8 mouse cellular contexts compared by ENCODE assay signal in the genomic region with DNA sequence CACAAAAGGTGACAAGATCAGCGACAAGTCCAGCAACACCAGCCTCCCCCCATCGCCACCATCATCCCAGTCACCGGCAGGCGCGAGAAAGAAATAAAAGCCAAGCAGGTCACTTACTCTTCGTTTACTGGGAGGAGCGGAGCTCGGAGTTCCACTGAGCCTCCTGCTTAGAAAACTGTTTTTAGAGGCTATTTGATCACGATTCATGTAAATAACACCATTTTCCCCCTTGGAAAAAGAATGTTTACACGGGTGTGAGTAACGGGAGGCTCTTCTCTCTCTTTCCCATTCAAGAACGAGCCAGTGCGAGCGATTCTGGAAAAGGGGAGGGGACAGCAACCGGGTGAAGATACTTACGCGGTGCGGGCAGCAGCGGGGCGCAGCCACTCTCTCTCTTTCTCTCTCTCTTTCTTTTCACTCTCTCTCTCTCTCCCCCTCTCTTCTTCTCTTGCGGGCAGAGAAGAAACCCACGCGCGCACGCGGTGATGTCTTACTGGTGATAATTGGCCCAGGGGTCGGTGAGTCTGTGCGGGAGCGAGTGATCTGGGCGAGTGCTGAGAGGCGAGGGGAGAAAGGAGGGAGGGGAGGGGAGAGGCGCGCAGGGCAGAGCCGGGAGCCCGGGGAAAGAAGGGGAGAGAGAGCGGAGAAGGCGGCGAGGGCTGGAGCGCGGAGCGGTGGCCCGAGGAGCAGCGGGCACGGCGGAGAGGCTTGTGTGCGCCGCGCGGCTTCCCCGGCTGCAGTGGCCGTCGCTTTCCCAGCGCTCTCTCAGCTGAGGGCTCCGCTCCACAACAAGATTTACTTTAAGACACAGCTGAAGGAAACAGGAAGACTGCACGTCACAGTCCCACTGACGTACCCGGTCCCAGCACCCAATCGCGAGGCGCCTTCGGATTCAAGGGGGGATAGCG. TPM values are rescaled to one million over a fixed set of nuclear protein-coding genes. Genes with fewer than 3 reads are reported as not detected.
DNase-seq lines count a peak whose midpoint lies in the region; ATAC-seq and TF ChIP-seq lines count a peak whose summit lies in the region.

Gene Prox1, minus strand, starts transcription at position 804 of the 908 bp plus-strand sequence.

- no peaks in the 10 kb centered on the region for H3K36me3 ChIP-seq in megakaryocyte, embryonic 14.5 days (replicated peaks; ENCODE audit: low read length)

- H3K4me1 ChIP-seq in megakaryocyte, embryonic 14.5 days, result peaks cover 41% of the 10 kb centered on the region
- H3K4me1 ChIP-seq in cortical plate, adult 2 months (ENCODE audit: control insufficient read depth, insufficient read depth, low read length), result no peaks in the 10 kb centered on the region

- peaks cover 4% of the 10 kb centered on the region; the same call in 1 of the 2 replicates for H3K9me3 ChIP-seq in megakaryocyte, embryonic 14.5 days

- peak; percentile 51; the same call in 1 of the 2 replicates for TF ChIP-seq POLR2A in cortical plate, adult 2 months (IDR thresholded peaks at IDR 0.05; ENCODE audit: extremely low read depth, insufficient read depth, low read length)

- H3K4me3 ChIP-seq in megakaryocyte, embryonic 14.5 days (replicated peaks), result peak within 1 kb of the TSS; percentile 91
- peak within 1 kb of the TSS; percentile 50 for H3K4me3 ChIP-seq in cortical plate, adult 2 months (ENCODE audit: insufficient read depth, low read length)

- DNase-seq in gastrocnemius, postnatal 4 days (ENCODE audit: low spot score in 2 of 2), result peak in 1 of 2 experiments; percentile 61
- peak in 1 of 2 experiments; percentile 33 for DNase-seq in left cerebral cortex, adult 8-10 months (ENCODE audit: low spot score in 2 of 2)
- DNase-seq in lung, postnatal 25 days (ENCODE audit: low spot score), result peak; percentile 70
- DNase-seq in right cerebral cortex, postnatal 36 days (ENCODE audit: low spot score in 2 of 2), result peak; percentile 45 to 47

- peaks cover 84% of the 10 kb centered on the region for H3K27me3 ChIP-seq in megakaryocyte, embryonic 14.5 days (replicated peaks)

- TF ChIP-seq CTCF in cortical plate, adult 2 months (IDR thresholded peaks at IDR 0.05; ENCODE audit: extremely low read depth, insufficient read depth, low read length), result no peak

- ATAC-seq in megakaryocyte, adult 5-6 weeks (ENCODE audit: poor library complexity, severe bottlenecking), result no peak
- ATAC-seq in inflammation-experienced regulatory T-cells, adult 6 months, result peak; percentile 66

- H3K27ac ChIP-seq in cortical plate, adult 2 months (ENCODE audit: insufficient read depth, low read length), result peak within 1 kb of the TSS; percentile 79; the same call in 1 of the 2 replicates

RNA-seq across cellular contexts. Expression of gene Prox1, which starts in this region (rescaled TPM):
- 0.06 and 1.4 TPM in 2 replicates for polyA plus RNA-seq in megakaryocyte, embryonic 14.5 days (2012; ENCODE audit: insufficient read depth, low replicate concordance)
- not detected in 2 replicates for total RNA-seq in megakaryocyte, adult 5-6 weeks (2015)
- total RNA-seq in megakaryocyte, adult 5-6 weeks (2017), result not detected in 2 replicates
- polyA plus RNA-seq in cortical plate, adult 2 months (2012; rRNA removed), result 5.6 and 8.2 TPM in 2 replicates
- total RNA-seq in gastrocnemius, postnatal 4 days (2021), result 10 to 100 TPM; 12.2 to 14.9 TPM
- polyA plus RNA-seq in inflammation-experienced regulatory T-cells, adult 6 months (2017; shearing (Covaris generic)), result under 1 TPM in 1 of 3 experiments, not detected in 2; 0.18 TPM
- total RNA-seq in left cerebral cortex, adult 8-10 months (2022), result 10 to 100 TPM in 3 of 4 experiments, 1 to 10 TPM in 1; 9.5 to 12.4 (median 10.9) TPM

Comparison
In these comparisons a context has a peak if more than half of its experiments do, and no peak if none do; other contexts are left out.
1. RNA of gene Prox1 (total RNA-seq): 12.2 to 14.9 TPM in gastrocnemius, postnatal 4 days and 9.5 to 12.4 TPM in left cerebral cortex, adult 8-10 months; not detected in megakaryocyte, adult 5-6 weeks; every median in the first group is over 10 times any median in the second.
2. Peak in ATAC-seq in inflammation-experienced regulatory T-cells, adult 6 months; RNA of the gene not detected or under 1 TPM.